Mouse (Mus musculus) large intestine, adult 2 months (tissue): Measurements from ENCODE around the gene Lamc1. TPM values are rescaled to one million over a fixed set of nuclear protein-coding genes. Genes with fewer than 3 reads are reported as not detected.

Experiments used
- DNase-seq: peaks from one replicate; pipeline ENCODE4 v3.0.0-alpha.2; 2012; ENCODE audit warnings: low read depth, low spot score
- WGBS: fragments of 180-500 bp; shearing (Covaris S2); methylation state at CpG from one replicate; pipeline ENCODE4 v1.1.7; 2018; 5-methylcytosine and 5-hydroxymethylcytosine counted together
- polyA plus RNA-seq: library from polyadenylated mRNA; depleted of rRNA; stranded (reverse); fragments of >200 nt; gene quantifications from 2 replicates; pipeline ENCODE4 v1.2.3, GENCODE M21; 2012

The Lamc1 gene
- polyA plus RNA-seq, 1 experiment, result 26.1 TPM

DNA sequence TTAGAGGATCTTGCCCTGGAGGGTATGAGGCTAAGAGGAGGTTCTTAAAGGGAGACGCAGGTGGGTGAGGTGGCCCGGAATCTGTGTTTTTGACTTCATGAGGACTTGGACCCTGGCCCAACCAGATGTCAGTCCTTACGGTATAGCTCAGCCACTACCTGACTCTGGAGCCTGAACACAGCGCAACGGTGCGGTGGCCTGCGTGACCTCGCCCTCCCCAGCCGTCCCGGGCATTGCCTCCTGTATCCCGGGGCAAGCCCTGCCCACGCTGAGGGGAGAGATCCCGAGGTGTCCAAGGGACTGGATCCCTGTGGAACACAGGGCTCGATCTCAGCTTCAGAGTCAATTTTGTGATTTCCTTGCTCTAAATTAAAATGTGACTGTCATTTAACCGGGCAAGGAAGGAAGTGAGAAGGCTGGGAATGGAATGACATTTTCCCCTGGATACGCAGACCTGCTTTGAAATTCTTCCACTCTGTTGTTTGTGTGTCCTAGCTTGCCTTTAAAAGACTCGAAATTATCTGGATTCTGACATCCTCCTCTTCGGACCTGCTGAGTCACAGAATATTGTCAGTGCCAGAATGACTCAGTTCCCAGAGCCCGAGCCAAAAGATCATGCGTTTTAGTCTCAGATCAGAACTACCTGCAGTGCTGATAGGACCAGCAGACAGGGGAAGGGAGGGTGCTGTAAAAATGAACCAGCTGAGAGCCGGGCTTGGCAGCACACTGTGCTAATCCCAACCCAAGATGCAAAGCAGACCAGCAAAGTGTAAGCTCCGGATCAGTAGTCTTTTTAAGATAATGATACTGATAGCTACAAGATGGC is 923 bp upstream of the Lamc1 start:
- 1% methylated on average over 22 of the region's 22 CpGs for WGBS
- DNase-seq, result no peak

- DNase-seq, result no peak
- WGBS, result under 1% methylated on average over 42 of the region's 42 CpGs
These were observed 666 bp downstream of the Lamc1 start for GRCm38 (mm10) chr1:153331796-153332443.

- 3% methylated on average over 4 of the region's 4 CpGs for WGBS
- DNase-seq, result no peak
These were observed 1.4 kb downstream of the Lamc1 start for GRCm38 (mm10) chr1:153331206-153331605.

DNA sequence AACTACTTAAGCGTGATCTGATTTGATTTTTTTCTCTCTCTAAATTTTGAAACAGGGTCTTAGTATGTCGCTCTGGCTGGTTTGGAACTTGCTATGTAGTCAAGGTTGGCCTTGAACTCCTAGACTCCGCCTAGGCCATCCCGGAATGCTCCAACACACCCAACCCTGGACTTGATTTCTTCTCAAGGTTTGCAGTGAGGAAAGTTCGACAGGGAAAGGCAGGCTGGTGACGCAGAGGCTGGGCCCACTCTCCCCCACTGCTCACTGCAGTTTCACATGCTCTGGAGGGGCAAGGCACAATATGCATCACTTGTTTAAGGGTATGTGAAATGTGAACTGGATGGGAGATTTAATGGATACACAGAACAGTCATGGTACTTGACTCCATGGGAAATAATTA is 3.3 kb downstream of the Lamc1 start:
- 78% methylated on average over 6 of the region's 6 CpGs for WGBS
- no peak for DNase-seq

DNA sequence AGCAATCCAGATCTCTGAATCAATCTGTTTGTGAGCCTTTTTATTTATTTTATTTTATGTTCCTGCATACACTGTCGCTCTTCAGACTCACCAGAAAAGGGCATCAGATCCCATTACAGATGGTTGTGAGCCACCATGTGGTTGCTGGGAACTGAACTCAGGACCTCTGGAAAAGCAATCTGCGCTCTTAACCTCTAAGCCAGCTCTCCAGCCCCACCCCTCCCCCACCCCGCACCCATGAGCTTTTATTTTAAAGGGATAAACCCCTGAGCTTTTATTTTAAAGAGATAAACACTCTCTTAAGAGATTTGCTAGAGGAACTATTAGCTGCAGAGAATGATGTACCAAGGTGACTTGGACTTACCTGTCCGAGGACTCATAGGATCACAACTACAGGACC is 5.5 kb downstream of the Lamc1 start:
- WGBS, result 93% methylated on average over 4 of the region's 4 CpGs
- no peak for DNase-seq

- DNase-seq, result no peak
- 89% methylated on average over 7 of the region's 7 CpGs for WGBS
These were observed 6.4 kb downstream of the Lamc1 start for GRCm38 (mm10) chr1:153326226-153326625.

DNA sequence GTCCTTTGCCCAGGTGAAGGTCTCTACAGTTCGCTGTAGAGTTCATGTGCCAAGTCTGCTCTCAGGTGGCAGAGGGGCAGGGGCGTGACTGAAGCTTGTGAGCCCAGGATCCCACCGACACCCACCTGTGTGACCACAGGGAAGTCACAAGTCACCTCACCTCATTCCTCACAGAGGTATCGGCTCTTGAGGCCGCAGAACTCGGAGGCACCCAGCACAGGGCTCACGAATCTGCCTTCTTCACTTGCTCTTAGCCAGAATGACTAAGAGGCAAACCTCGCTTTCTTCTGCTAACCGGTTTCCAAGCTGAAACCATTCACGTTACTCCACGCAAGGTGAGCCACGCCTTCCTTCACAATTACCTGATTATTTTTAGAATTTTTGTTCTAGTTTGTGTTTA is 11.2 kb downstream of the Lamc1 start:
- no peak for DNase-seq
- WGBS, result 72% methylated on average over 12 of the region's 12 CpGs

GRCm38 (mm10) chr1:153320554-153321147 is 11.9 kb downstream of the Lamc1 start:
- 59% methylated on average over 6 of the region's 6 CpGs for WGBS
- DNase-seq, result no peak

DNA sequence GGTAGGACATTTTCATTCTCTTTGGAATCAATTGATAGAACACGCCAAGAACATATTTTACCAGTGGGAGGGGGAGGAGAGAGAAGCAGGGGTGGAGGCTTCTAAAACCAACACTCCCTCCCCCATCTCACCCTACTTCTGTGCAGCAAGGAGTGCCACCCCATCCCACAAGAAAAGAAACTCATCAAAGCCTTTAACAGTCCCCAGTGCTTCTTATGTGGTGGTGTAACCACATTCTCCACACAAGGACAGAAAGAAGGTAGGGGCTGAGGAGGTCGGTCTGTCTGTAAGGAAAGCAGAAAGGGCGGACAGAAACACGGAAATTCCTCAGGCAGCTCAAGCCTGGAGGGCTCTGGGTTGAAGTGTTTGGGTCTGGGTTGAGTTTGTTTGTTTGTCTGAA is 12.5 kb downstream of the Lamc1 start:
- 57% methylated on average over 4 of the region's 4 CpGs for WGBS
- DNase-seq, result no peak

DNA sequence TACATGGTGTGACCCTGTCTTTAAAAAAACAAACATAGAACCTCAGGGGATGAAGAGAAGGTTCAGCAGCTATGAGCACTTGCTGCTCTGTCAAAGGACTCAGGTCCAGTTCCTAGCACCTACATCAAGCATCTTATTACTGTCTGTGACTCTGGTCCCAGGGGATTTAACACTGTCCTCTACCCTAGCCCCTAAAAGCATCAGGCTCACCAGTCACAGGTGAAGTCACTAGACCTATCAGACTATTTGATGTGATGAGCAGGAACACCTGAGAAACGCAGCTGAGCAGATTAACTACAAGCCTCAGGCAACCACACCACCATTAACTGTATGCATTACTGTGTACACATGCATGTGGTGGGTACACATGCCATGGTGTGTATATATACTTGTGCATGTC is 13.8 kb downstream of the Lamc1 start:
- WGBS, result 100% methylated on average over 1 of the region's 1 CpGs
- no peak for DNase-seq

DNA sequence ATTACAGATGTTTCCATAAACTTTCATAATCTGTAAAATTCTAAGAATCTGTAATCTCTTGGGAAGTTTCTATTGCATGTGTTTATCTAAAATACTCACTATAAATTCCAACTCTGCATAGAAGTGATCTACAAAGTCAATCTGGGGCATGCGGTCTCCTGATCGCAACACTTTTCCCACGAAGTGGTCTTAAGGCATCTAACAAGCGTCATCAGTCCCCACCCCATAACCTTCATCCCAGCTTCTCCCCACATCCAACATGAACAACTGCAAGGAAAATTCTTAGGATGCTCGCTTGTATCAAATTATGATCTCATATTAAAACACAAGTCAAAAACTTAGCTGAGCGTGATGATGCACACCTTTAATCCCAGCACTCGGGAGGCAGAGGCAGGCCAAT is 14.3 kb downstream of the Lamc1 start:
- no peak for DNase-seq
- WGBS, result 81% methylated on average over 7 of the region's 7 CpGs

DNA sequence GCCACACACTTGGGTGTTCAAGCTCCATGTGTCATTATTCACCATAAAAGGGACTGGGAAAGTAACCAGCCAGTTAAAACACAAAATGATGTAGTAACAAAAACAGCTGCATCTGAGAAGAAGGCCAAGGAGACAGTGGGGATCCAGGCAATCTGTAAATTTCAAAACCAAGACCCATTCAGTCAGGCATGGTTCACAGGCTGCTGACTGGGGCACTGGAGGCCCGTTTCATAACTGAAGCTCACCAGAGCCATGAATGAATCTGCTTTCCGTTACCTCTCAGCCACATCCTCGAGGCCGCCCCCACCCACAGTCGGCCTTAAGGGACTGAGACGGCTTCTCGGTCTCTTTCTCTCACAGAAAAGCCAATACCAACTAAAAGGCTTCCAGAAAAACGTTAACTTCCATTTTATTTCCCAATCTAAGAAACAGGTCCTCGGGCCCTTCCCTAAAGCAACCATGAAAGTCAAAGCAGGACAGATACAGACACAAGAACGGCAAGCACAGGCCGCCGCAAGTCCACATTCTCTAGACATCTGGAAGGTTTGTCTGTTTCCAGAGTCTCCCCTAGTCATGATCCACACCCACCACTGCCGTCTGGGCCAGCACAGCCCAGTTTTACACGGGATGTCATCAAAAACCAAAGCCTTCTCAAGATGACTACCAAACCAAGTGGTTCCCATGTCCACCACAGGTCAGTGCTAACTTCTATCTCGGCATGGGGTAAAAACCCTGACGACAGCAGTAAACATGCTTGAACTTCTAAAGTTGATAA is 14.9 kb downstream of the Lamc1 start:
- DNase-seq, result no peak
- 61% methylated on average over 16 of the region's 16 CpGs for WGBS

GRCm38 (mm10) chr1:153316956-153317355 is 15.6 kb downstream of the Lamc1 start:
- DNase-seq, result no peak
- 84% methylated on average over 8 of the region's 8 CpGs for WGBS

- no peak for DNase-seq
These were observed 16.3 kb downstream of the Lamc1 start for GRCm38 (mm10) chr1:153316286-153316685.

DNA sequence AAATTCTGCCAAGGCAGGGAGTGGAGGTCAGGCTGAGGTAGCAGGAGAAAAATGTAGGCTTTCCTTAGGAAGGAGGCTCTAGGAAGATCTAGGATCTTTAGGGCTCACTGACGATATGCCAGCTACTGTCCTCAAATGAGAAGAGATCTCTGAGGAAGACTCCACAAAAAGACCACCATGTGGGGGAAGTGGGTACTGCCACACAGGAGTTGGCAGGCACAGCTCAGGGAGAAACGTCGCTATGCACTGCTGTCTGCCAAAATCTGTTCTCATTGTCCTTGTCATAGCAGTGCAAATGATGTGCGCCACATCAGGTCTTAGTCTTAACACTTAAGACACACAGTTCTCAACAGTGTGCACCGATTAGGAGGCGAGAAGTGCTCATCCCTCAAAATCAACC is 17.5 kb downstream of the Lamc1 start:
- 80% methylated on average over 6 of the region's 6 CpGs for WGBS
- DNase-seq, result no peak

DNA sequence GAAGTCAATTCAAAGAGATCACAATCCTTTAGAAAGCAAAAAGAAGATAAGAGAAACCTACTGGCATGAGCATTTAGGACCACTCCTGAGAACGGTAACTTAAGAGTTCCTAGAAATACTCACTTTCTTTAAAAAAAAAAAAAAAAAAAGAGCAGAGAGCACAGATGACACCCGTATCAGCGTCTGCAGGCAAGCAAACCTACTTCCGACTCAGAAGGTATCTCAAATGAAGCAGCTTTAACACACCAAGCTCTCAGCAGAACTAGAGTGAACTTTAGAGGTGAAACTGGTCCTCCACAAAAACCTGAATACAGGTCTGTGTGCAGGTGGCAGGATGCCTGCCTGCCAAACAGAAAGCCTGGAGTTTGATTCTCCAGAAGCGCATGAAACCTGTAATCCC is 19.6 kb downstream of the Lamc1 start:
- WGBS, result 88% methylated on average over 5 of the region's 5 CpGs
- no peak for DNase-seq

GRCm38 (mm10) chr1:153310190-153310589 is 22.4 kb downstream of the Lamc1 start:
- DNase-seq, result no peak

DNA sequence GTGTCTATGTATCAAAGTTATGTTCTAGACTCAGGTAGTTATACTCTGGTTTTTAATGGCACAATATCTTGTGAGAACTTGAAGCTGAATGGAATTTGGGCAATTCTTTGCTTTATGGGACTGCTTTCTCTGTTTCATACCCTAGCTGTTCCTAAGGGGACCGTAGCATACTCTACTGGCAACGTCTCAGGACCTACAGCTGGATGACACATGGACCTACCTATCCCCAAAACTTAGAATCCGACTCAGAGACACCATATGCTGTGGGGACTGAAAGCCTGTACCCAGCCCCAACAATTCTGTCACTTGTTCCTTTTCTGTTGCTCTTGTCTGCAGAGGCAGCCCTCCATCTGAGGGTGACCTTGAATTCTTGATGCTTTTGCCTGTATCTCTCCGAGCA is 23.3 kb downstream of the Lamc1 start:
- no peak for DNase-seq
- WGBS, result 68% methylated on average over 4 of the region's 4 CpGs

More at GRCm38 (mm10) chr1:153310190-153310589, 22.4 kb downstream of the Lamc1 start:
- 69% methylated on average over 5 of the region's 5 CpGs for WGBS

DNA sequence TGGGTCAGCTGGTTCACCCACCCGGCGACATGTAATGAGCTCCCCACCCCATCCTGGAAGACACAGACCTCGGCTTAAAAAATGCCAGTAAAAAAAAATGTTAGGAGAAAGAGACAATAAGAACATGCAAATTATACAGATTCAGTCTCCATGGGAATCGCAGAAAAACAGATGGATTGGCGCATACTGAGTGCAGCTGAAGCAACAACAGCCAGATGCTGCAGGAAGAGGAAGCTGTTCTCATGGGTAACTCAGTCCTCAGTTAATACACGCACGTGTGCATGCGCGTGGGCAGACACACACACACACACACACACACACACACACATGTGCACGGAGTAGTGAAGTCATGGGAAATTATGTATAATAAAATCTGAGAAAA is 23.7 kb downstream of the Lamc1 start:
- 17% methylated on average over 10 of the region's 10 CpGs for WGBS
- no peak for DNase-seq

DNA sequence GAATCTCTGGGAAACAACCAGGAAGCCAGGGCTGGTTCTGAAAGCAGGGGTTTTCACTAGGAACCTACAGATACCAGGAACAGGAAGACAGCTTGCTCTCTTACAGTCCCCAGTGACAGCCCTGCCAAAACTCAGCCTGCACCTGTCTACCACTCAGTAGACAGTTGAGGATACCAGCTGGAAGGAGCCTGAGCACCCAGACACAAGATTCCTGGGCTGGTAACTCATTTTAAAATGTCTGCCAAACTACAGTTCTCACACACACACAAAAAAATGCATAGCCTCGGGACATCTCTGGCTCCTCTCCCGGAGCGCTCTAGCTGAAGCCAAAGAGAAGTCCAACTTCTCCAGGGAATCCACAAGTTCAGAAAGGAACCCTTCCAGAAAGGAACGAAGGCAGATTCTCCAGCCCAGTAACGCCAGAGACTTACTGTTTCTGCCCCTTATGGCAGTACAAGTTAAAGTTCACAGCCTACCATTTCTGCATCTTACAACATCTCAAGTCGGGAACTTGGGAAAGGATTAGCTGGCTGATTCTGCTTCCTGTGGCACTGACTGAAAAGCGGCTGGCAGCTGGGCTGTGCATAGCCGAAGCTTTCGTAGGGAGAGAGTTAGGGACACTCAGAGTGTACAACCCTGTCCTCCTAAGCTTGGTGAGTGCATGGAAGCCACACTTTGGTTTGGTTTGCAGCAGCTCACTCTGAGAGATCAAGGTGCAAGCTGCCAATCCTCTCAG is 24.2 kb downstream of the Lamc1 start:
- DNase-seq, result no peak
- WGBS, result 41% methylated on average over 9 of the region's 9 CpGs
